Mouse (Mus musculus) adrenal gland, postnatal 36 days (tissue): Measurements from ENCODE around the gene Olfr729. TPM values are rescaled to one million over a fixed set of nuclear protein-coding genes. Genes with fewer than 3 reads are reported as not detected.

Experiments used
- DNase-seq, 2 experiments: peaks; one replicate each; pipeline ENCODE4 v3.0.0; 2021; ENCODE audit warnings: mixed read lengths in 1 of 2
- long read RNA-seq, 2 experiments: library from polyadenylated mRNA; stranded (forward); transcript quantifications; one replicate each; pipeline ENCODE4 v2.0.0; 2021; ENCODE audit warnings: borderline sequencing depth in 2 of 2
- total RNA-seq, 2 experiments: library from RNA; stranded (reverse); gene quantifications; 2 replicates each; pipeline ENCODE4 v1.2.3; 2021

Olfr729 gene
- not detected for total RNA-seq
- long read RNA-seq, experiment 1, result 0 reads
- long read RNA-seq, experiment 2, result 0 reads

- DNase-seq, result no peak
These were observed at the start of gene Olfr729 for GRCm38 (mm10) chr14:50152810-50153209. Olfr729 (minus strand) TSS chr14:50152910.

- DNase-seq, result no peak
These were observed 35.4 kb upstream of the Olfr729 start, which contains the start of gene Olfr730 for GRCm38 (mm10) chr14:50188098-50188497. Olfr730 (minus strand) TSS chr14:50188198.

DNA sequence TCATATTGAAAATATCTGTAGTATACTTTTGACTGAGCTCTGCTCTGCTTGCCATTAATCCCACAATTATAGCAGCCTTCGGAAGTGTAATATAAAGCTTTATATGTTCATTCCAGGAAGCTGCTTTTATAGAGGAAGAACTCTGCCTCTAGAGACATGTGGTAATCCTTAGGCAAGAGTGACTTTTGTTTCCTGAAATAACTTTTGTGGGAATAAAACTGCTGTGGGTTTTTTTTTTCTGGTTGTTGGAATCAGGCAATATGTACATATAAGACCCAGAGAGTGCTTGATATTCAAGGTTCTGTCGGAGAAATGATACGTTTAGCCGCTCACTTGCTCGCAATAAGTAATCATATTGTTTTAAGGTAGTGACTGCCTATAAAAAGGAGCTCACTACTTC, 10.1 kb downstream of the Olfr729 start, which contains the start of gene Olfr728:
TSS of gene Olfr728 (minus strand) at position 101 of the 400 bp plus-strand sequence.
- no peak for DNase-seq

- DNase-seq, result no peak
These were observed 29.8 kb downstream of the Olfr729 start, which contains the start of gene Olfr727 for GRCm38 (mm10) chr14:50122886-50123285. Olfr727 (plus strand) TSS chr14:50123186.

Other genes with a start within 250 kb of the Olfr729 start
- gene Olfr723, start 221.1 kb downstream of the Olfr729 start, total RNA-seq, result not detected
- gene Olfr724, start 189.6 kb downstream of the Olfr729 start, total RNA-seq, result not detected
- gene Olfr725, start 112.5 kb downstream of the Olfr729 start, total RNA-seq, result not detected
- not detected for gene Olfr726, start 62.0 kb downstream of the Olfr729 start, total RNA-seq
- gene Olfr727, start 29.7 kb downstream of the Olfr729 start, total RNA-seq, result not detected
- not detected for gene Olfr728, start 10.2 kb downstream of the Olfr729 start, total RNA-seq
- not detected for gene Olfr730, start 35.3 kb upstream of the Olfr729 start, total RNA-seq
- gene Olfr731, start 89.0 kb upstream of the Olfr729 start, total RNA-seq, result not detected
- not detected for gene Olfr732, start 131.3 kb upstream of the Olfr729 start, total RNA-seq
- gene Olfr733, start 148.6 kb upstream of the Olfr729 start, total RNA-seq, result not detected
- under 1 TPM in 1 of 2 experiments, not detected in 1; 0.07 TPM for gene Olfr734, start 173.9 kb upstream of the Olfr729 start, total RNA-seq
- not detected for gene Olfr735, start 196.0 kb upstream of the Olfr729 start, total RNA-seq
- under 1 TPM in 1 of 2 experiments, not detected in 1; 0.17 TPM for gene Tlr11, start 205.0 kb upstream of the Olfr729 start, total RNA-seq
- gene Olfr736, start 228.3 kb upstream of the Olfr729 start, total RNA-seq, result not detected